Mouse (Mus musculus) cerebellum, postnatal 4 days (tissue): ENCODE results near the gene Chrm3.
A peak's percentile ranks its signal among the peaks of the same experiment; 100 is the strongest.
"Not testable (repeated sequence)": the region's sequence is repeated elsewhere in the genome, so short reads cannot be mapped to it uniquely, and the experiment has no call there.

Experiments
- DNase-seq, 2 experiments: peaks; one replicate each; pipeline ENCODE4 v3.0.0; 2022; ENCODE audit warnings: low spot score in 2 of 2, mixed read lengths in 1 of 2

Gene Chrm3

DNA sequence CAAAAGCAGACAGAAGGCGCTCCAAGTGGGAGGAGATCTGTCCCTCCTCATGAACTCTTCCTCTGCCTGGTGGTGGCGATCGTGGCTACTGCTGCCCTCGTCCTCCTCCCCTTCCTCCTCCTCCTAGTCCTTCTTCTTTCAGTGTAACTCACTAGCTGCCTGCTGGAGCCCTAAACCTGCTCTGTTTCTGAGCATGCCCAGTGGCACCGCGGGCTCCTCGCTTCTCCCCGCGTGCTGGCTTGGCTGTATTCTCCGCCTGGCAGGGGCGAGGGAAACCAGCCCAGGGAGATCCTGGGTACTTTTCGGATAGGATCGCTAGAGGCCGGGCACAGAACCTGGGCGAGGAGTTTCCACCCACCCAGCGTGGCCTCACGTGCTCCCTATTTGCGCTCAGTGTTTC, at the start of gene Chrm3:
Gene Chrm3 (minus strand): TSS at position 71 of the 400 bp plus-strand sequence.
- peak; percentile 33 to 60 for DNase-seq

DNA sequence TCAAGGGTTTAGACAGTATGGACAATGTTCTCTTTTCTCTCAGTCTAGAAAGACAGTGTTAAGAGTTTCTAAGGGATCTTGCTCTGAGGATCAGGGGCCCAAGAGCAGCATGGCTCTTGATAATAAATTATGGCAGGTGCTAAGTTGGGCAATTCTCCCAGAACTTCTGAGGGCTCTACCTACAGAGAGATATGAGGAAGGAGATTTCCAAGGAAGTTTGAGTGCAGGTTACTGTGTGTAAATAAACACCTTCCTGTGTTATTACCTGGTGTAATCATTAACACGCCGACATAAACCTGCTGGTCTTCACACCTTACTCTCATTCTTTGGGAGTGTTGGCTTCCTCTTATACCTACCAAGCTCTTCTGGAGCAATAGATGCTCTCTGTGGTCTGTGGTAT, 33.7 kb upstream of the Chrm3 start:
- DNase-seq, result no peak

DNA sequence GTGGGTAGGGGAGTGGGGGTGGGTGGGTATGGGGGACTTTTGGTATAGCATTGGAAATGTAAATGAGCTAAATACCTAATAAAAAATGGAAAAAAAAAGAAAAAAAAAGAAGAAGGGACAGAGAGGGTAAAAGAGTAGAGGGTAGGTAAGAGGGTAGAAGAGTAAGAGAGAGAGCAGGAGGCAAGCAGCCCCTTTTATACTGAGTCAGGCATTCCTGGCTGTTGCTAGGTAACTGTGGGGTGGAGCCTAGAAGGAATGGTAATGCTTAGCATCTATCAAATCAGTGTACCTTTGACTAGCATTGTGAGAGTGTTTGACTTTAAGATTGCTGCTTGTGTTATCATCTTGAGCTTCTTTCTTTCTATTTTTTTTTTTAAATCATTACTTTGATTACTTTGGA, 14.8 kb upstream of the Chrm3 start:
- not testable (repeated sequence) for DNase-seq

DNA sequence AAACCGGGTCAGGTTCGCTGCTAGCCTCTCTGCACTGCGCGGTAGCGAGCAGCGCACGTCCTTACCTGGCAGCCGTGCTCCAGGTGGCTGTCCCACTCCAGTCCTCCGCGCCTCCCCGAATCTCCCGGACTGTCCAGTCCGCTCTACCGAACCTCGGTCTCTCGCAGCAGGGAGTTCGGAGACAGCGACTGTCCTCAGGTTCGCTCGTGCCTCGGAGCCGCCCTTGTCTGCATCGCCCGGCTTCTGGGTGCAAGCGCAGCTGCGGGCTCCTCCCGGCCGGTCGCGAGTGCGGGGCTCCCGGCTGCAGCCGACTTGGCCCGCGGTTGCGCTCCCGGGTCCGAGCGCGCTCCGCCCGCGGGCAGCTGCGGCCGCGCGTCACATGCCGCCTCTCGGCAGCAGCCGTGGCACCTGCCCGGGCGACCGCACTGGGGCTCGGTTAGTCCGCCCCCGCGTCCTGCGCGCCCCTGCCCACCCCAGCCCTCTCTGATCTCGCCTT, 400 bp downstream of the Chrm3 start:
- DNase-seq, result peak in 1 of 2 experiments; percentile 36

DNA sequence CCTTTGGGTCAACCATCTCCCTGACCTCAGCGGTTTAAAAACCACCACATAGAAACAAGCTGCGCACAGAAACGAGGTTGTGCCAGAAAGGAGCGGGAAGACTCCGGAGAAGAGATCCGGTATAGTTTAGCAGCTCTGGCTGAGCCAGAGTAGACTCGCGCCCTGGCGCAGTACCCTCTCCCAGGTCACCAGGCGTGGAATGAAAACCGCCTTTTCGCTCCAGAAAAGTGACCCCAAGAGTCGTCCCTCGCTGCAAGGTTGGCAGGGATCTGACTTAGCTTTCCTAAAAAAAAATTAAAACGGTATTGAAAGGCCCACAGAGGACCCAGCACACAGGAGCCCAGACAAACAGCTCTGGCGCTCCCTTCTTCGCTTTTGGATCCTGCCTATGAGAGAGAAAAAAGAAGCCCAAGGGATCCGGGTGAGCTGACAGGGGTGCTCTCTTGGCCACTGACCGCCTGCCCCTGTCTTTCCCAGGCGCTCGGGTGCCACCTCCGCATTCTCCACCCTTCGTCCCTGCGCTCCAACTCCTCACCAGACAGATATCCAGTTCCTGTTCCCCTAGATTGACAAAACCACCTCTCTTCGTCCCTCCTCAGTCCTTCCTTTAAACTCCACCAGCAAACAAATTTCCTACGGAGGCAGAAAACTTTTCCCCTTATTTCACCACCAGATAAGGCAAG, 990 bp downstream of the Chrm3 start:
- DNase-seq, result peak in 1 of 2 experiments; percentile 6

DNA sequence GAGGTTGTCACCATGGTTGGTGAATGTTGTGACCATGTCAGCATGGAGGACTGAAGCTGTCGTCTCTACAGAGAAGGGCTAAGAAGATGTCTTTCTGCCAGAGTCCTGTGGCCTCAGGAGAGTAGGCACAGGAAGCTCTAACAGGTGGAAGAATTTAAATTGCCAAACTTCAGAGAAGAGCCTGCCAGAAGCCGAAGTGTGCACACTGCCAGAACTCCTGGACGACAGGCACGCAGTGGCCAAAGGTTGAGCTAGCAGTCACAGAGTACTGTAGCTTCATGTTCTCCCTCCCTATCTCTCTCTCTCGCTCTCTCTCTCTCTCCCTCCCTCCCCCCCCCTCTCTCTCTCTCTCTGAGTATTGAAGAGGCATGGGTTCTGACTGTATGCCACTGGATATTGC, 4.9 kb downstream of the Chrm3 start:
- DNase-seq, result no peak

DNA sequence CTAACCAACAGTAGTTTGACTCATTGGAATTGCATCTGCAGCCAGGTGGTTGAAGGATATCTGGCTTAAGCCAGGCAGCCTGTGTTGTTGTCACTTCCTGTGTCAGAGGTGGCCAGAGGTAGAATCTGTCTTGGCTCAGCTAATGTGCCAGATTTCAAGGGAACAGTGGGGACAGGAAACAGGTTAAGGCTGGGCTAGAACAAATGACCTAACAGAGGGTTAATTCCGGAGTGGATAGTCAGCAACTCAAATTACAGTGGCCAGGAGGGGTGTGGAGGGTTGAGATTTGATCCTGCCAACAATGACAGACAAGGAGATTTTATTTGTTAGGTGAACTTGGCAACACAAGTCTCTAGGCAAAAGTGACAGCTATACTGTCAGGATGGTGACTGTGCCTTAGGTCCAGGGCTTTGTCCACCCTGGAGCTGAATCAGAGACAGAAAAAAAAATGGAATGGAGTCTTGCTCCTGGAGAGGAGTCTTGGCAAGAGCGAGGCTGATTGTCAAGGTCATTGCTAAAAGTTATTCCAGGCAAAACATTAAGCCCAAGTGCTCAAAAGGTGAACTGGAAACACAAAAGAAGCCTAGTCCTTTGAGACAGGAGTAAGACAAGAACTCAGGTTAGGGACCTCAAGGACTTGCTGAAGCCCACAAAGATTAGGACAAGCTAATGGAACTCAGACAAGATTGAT, 5.6 kb downstream of the Chrm3 start:
- no peak for DNase-seq

DNA sequence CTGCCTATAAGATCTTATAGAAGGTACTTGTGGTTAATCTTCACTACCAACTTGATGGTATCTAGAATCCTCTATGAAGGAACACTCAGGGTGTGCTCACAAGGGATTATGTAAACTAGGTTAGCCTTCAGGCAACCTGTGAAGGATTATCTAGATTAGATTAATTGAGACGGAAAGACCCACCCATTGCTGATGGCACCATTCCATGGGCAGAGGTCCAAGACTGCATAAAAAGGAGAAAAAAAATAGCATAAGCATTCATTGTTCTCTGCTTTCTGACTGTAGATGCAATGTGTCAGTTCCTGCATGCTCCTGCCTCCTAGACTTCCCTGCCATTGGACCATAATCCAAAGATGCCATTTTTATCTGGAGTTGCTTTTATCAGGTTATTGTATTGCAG, 8.5 kb downstream of the Chrm3 start:
- no peak for DNase-seq

DNA sequence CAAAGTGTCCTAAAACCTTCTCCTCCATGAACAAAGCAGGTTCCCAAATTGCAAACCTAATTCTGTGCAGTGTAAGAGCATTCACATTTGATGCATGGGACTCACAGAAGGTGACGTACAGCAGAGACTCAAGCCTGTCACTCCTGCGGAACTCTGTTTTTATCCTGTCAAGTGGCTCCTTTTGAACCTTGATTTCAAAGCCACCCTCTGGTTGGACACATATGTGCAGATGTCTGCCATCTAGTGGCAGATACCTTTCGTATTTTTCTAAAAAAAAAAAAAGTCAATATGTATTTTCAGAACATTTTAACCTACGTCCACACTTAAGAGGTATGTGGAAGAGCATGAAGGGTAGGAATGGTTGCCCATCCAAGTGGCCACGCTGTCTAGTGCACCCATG, 16.3 kb downstream of the Chrm3 start:
- no peak for DNase-seq

DNA sequence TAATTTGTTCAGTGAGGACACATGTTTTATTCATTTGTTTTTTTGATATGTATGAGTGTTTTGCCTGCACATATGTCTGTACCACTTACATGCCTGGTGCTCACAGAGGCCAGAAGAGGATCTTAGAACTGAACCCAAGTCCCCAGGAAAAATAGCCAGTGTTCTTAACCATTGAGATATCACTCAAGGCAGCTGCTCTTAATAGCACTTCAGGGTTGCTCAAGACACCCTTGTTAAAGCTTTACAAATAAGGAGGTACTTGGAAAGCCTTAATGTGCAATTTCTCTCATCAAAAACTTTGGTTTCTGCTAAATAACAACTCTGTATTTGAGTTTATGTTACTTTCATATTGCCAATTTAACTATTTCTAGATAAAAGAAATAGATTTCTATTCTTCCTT, 25.1 kb downstream of the Chrm3 start:
- DNase-seq, result no peak

DNA sequence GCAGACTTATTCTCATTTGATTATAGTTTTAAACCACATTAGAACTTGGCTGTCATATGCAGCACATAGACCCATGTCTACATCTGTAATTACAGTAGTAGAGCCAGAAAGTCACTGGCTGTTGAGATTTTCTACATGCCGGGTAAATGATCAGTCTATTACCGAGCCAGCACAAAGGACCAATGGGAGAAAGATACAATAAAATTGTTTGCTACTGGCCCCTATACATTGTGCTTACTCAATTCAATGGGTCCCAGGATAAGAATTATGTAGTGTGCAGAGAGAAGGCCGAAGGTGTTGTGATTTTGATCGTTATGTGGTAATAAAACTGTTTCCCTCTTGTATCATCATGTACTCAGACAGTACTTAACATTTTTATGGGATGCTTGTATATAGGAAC, 27.9 kb downstream of the Chrm3 start:
- DNase-seq, result no peak

DNA sequence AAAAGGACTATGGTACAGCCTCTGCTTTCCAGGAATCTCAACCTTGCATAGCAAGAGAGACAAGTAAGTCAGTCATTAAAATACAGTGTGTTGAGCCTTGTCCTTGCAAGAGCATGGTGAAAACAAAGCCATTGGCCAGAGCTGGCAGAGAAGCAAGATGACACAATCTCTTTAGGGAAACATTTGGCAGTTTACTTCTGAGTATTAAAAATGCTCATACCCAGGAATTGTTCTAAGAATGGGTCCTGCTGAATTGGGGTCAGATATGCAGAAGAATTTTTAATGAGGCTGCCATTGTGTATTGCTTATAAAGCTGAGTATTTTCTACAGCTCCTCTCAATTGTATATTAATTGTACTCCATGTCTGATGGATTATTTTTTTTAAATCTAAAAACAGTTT, 50.8 kb downstream of the Chrm3 start:
- no peak for DNase-seq

DNA sequence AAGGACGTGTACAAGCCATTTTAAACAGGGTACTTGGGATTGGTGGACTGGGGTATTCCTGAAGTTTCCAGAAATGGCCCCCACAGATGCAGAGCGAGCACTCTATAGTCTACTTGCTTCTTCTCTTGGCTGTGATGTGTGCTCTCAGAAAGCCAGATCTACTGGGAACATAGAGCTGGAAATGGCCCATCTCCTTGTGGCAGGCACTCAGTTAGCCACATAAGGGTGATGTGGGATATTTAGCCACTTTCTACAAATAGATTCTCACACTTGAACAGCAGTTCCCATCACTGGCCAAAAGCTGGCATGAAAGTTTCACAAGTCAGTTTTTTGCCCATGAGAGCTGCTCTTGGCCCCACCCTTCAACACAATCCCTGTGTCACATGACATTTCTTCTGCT, 65.5 kb downstream of the Chrm3 start:
- DNase-seq, result no peak

DNA sequence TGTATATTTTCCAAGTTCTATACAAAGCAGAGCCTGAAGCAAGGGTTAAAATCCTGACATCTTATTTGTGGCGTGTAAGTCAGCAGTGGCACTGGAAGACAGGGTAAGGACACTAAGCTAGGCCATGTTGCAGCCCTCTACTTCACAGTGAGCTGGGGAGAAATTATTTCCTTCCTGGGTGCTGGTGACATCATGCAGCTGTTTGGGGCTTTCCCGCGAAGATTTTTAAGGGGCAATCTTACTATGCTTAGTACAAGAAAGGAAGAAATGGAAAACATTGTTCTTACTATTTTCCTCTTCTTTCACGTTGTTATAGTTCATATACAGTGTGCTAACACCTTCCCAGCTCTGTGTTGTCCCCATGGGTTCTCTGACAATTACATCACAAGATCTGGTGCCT, 76.3 kb downstream of the Chrm3 start:
- no peak for DNase-seq

DNA sequence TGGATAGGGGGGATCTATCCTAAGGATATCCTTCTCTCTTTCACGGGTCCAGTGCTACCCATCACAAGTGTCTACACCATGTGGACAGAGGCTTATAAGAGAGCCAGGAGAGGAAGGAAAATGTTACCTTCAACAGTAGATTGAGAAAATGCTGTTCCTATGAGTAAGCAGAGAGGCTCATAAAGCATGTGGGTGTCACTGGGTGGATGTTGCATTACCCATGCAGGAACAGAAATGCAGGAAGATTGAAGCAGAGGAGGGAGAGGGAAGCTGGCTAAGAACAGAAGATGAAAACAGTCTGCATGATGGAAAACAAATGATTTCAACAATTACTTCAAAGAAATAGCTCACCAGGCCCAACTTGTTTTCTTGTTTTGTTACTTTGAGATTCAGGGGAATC, 85.7 kb downstream of the Chrm3 start:
- no peak for DNase-seq

DNA sequence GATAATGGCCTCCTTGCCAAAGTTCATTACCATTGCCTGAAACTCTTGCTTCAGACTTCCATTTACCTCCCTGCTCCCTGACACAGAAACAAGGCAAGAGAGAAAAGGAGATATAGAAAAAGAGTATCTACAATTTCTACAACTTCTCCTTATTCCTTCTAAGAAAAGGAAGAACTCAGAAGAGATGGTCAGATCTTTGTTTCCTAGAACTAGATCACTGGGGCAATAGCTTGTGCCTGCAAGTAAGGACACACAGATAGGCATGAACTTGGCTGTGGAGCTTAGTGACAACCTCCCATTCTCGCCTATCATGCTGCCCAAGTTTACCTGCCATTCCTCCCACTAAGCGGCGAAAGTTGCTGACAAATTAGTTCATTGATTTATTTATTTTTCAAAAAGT, 96.9 kb downstream of the Chrm3 start:
- DNase-seq, result no peak

DNA sequence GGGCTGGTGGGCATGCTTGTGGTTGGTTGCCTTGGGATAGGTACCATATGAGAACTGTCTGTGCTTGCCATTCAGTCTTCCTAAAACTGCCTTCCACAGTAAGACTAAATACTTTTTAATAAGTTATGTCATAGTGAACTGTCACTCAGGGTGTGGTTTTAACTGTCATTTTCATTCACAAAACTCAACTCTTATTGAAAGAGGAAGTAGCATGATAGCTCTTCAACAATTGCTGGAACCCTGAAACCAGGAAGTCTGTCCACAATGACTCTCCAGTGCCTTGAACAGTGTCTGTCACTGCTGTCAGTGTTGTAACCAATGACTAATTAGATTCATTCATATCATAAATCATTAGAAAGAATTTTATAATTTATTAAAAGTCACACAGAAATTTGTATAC, 107.6 kb downstream of the Chrm3 start:
- no peak for DNase-seq

DNA sequence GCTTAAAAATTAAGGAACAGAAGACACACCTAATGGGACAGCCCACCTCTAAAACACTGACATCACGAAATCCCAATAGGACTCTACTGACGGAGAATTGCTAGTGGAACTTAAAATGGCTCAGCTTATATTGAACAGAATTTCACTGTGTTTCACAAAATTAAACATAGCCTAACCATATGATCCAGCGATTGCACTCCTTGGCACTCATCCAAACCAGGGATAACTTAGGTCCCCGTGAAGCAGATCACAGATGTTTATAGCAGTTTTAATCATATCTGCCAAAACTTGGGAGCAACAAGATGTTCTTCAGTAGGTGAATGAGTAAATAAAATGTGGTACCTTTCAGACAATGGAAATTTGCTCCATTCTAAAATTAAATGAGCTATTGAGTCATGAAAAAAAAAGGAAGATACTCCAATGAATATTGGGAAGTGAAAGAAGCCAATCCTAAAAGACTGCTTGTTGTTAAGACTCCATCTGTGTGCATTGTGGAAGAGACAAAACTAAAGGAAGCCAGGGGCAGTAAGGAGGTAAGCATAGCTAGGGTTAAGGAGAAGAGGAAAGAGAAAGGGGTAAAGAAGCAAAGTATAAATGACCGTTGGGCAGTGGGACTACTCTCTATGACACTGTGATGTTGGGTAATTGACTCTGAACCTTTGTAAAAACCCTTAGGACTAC, 109.0 kb downstream of the Chrm3 start:
- no peak for DNase-seq

DNA sequence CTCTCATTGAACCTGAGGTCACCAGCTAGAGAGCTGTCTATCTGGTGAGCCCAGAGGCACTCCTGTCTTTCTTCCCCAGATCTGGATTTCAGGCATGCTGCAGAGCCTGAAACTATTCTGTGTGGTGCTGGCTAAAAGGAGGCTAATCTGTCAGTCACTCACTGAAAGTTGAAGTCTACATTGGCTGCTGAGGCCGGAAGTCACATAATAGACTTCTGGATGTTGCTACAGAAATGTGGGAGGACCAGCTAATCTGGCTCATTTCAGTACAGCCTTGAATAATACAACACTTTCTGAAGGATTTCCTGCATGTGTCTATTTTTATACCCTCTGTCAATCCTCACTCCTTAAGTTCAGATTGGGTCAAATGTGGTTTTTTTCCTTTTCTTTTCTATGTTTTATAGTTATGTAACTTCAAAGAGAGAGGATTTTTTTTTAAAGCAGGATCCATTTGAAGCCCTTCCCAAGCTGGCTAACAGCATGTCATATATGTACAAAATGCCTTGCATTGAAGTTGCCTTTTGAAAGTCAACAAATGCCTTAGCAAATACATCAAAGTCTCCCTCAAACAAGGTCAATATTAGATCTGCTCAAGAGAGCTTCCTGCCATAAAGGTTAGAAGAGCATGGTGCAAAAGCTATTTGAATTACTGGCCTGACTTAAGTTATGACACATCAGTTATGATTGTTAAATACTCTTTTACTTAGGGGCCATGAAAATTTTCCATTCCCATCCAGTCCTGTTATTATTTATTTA, 116.2 kb downstream of the Chrm3 start:
- no peak for DNase-seq

DNA sequence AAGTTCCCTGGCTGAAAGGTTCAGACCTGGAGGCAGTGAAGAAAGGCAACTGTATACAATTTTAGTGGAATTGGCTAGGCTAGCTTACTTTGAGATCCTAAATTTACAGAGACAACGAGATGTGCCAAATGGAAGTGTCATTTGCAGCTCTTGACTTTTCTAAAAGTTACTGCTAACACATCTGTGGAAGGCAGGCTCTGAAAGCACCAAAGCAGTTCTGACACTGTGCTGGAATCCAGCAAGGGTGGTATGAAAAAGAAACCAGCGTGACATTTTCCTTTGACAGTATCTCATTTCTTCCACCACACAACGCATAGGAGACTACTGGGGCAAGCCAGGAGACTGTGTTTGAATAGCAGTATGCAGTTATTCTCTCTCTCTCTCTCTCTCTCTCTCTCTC, 120.4 kb downstream of the Chrm3 start:
- DNase-seq, result no peak

DNA sequence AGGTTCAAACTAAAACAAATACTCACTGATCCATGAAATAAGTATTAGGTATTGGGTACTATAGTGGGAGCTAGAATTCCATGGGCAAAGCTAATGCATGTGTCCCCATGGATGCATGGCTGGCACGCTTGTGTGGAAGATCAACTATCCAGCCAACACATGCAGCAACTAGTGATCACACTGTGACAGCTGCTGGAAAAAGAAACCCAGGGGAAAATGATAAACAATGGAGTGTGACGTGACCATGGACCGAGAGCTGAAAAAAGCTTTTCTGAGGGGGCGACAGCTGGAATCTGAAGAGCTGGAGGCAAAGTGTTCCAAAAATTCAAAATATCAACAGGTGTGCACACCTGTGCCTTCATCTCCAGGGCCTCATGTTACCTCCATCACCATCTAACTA, 120.8 kb downstream of the Chrm3 start:
- DNase-seq, result no peak

DNA sequence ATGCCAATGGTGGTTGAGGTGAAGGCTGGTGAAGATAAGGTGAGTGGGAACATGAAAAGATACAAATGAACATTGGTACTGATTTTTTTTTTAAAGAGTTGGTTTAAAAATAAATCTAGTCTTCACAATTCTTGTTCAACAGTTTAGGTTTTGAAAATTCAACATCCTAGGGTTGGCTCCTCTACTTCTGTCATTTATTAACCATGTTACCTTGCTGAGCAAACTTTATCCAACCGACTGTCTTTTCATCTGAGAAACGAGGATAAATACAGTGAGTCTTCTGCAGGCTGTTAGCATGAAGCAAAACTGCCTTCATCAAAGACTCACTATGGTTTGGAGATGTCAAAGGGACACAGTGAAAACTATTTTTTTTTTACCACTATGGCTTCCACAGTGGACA, 123.0 kb downstream of the Chrm3 start:
- DNase-seq, result no peak
